Mouse (Mus musculus) left cerebral cortex, adult 11 months (tissue): Measurements from ENCODE around the gene Syn3.

Source experiments
- DNase-seq: peaks from one replicate; pipeline ENCODE4 v3.0.0; 2022; ENCODE audit warnings: low spot score

The Syn3 gene

GRCm38 (mm10) chr10:86203175-86203574 lies 295.5 kb downstream of the Syn3 start:
- DNase-seq: no peak

- no peak for DNase-seq
These were observed 296.9 kb downstream of the Syn3 start for GRCm38 (mm10) chr10:86201826-86202225.

GRCm38 (mm10) chr10:86201006-86201405 lies 297.7 kb downstream of the Syn3 start:
- no peak for DNase-seq

GRCm38 (mm10) chr10:86196414-86197025 lies 302.2 kb downstream of the Syn3 start:
- DNase-seq: no peak

GRCm38 (mm10) chr10:86194722-86195121 lies 304.0 kb downstream of the Syn3 start:
- DNase-seq: no peak

DNA sequence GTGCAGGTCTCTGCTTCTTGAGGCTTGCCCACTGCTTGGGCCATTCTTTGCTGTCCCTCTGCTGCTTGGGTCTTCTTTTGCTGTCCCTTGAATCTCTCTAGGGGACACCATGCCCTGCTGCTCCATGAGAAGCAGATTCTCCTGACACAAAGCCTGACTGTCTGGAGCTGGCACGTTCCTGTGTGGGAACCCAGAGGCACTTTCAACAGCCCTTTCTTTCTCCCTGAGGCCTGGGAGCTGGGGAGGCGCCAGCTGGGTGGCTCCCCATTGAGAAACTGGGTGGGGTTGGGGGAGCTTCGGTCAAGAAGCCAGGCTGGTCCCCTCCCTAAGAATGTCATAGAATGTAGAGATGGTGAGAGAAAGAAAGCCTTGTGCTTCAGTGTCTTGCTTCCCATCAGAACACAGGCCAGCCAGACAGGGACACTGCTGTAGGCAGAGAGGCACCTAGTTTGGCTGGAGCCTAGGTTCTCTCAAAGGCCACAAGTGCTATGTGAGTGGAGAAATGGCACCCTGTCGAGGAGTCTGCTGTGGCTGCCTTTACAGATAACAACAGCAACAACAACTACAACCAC lies 304.7 kb downstream of the Syn3 start:
- no peak for DNase-seq

DNA sequence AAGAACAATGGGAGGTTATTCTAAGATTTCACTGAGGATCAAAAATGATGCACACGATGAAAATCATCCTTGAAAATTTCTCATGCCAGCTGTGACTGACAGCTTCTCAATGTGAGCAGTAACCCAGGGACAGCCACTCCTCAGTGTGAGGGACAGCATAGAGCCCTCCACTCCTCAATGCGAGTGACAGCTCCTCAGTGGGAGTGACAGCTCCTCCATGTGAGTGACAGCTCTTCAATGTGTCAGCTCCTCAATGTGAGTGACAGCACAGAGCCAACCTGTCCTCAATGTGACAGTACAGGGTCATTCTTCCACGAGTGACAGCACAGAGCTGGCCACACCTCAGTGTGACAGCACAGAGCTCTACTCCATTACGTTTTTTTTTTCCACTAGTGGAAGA lies 310.1 kb downstream of the Syn3 start:
- no peak for DNase-seq

DNA sequence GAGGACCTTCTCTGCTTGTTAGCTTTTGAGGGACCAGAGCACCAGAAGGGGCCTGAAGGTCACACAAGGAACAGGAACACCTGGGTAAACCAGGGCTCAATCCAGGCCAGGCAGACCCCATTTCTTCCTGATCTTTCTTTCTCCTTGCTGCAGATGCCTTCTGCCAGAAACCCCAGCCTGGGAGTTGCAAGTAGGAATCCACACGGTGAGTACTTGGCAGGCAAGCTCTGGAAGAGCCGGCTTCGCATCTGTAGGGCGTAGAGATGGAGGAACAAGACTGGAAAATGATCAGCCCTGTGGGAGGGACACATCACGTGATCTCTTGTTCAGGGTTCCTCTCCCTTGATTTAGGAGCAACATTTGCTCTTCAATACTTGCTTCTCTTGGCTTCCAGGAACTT lies 310.8 kb downstream of the Syn3 start:
- no peak for DNase-seq

DNA sequence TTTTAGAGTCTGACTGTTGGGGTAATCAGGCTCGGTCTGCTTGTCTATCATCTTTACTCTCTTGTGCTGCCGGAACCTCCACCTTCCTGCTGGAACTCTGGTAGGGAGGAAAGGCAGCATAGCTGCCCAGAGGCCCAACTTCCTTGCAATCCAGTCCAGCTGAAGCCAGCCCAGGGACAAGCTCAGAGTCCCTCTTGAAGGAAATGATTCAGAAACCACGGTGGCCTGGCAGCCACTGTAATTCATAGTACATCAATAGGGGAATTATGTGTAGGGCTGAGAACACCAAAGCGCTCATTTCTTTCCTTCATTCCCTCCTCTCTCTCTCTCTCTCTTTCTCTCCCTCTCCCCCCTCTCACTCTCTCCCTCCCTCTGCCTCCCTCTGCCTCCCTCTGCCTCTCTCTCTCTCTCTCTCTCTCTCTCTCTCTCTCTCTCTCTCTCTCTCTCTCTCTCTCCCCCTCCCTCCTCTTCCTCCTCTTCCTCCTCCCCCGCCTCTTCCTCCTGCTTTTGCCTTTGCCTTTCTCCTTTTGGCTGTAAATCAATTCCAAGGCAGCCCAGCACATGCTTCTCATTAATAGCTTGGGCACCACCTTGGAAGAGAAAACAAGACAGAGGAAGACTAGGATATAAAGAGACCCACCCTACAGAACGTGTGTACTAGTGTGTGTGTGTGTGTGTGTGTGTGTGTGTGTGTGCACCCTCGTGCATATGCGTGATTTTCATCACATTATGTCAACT lies 315.4 kb downstream of the Syn3 start:
- no peak for DNase-seq

DNA sequence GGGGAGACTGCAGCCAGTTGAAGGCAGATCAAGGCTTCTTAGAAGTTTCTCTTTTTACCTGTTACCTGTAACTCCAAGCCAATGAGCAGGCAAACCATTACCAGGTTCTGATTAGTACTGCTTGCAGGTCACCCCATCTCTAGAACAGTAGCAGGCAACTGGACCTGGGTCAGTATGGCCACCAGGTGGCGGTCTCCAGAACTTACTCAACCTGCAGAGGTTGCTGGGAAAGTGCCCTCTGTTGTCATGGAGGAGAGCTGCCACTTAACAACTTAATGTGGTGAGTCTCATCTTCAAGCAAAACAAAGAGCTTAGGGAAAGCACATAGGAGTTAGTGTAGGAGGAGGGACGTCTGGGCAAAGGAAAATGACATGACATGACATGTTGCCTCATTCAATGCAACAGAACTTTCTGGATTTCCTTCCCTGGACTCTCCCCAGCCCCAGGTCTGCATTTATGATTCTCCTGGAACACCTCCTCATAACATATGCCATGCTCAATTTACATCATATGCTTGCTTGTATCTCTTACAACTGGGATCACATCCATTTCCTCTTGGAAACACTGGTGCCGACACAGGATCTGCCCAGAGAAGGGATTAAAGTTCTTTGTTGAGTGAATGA lies 316.4 kb downstream of the Syn3 start:
- DNase-seq: no peak

DNA sequence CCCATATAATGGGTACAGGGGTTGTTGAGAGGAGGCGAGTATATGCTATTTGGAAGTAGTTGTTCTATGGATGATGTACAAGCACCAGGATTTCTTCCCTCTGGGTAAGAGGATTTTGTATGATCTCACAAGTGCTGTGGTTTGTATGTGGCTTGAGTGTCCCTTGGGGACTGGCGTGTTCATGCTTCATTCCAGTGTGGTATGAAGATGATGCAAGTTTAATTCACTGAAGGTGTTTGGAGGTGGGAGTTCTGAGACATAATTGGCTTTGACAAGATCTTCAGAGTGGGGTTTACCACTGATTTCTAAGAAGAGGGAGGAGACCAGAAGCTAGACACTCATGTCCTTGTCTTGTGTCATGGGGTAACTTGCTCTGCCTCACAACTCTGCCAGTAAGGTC lies 322.3 kb downstream of the Syn3 start:
- no peak for DNase-seq

DNA sequence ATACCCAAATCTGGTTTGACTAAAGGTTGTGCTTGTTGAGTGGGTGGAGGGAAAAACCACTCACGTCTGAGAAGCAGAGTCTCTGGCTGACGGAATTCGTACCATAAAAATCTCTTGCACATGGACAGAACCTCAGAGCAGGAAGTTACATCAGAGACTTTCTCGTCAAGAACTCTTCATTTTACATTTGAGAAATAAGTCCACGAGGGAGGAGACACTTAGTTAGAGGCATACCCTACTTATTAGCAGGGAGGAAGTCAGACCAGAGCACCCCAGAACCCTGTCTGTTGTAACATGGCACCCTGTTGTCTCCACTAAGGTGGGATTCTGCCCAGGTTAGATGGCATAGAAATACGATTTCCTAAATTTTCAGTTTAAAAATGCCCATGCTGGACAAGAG lies 324.7 kb downstream of the Syn3 start:
- DNase-seq: no peak

- DNase-seq: no peak
These were observed 325.4 kb downstream of the Syn3 start for GRCm38 (mm10) chr10:86173284-86173683.

DNA sequence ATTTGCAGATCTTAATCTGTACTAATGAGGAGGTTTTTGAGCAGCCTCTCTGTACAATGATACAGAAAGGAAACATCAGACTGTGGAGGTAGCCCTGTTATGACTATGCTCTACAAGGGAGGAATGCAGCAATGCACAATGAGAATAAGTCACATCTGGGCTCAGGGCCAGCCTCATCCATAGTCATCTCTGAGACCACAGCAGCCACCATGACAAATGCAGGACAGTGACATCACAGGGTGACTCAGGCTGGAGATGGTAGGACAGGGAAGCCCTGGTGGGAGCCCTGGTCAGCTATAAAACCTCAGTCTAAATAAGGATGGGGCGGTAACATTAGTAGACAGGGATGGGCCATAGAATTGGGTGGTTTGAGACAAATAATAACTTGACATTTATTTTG lies 327.4 kb downstream of the Syn3 start:
- DNase-seq: no peak

DNA sequence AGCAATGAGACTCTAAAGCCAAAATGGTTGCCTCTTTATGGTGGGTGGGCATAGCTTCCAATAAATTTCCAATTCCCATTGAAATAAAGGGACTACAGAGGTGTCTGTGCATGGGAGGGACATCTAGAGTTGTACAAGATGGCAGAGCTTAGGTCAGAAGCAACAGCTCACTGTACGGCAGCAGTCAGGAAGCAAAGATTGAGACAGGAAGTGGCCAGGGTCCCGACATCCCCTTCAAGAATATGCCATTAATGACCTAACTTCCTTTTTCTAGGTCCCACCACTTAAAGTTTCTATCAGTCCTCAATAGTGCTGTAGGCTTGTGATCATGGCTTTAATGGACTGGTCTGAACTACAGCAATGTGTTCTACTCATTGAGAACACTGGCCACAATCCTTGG lies 330.6 kb downstream of the Syn3 start:
- no peak for DNase-seq

GRCm38 (mm10) chr10:86166854-86167268 lies 331.8 kb downstream of the Syn3 start:
- no peak for DNase-seq

- DNase-seq: no peak
These were observed 334.6 kb downstream of the Syn3 start for GRCm38 (mm10) chr10:86164098-86164497.

DNA sequence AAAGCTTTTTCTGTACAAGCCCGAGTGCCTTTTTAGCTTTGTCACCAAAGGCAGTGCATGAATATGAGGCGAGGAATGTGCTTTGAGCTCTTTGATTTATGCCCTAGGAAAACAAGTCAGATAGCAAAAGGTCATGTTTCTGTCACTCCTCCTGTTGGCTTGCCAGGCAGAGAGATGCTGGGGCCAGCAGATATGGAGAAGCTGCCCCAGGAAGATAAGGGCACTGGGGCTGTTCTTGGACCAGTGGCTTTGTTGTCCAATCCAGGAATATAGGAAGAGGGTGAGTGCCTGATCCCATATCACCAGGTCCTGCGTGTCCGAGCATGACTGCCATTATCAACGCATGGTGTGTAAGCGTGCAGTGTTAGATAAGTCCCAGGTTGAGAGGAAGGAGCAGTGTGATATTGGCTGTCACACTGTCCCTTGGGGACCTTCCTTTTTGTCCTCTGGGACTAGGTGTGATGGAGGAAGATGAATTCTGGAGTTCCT lies 336.9 kb downstream of the Syn3 start:
- no peak for DNase-seq

DNA sequence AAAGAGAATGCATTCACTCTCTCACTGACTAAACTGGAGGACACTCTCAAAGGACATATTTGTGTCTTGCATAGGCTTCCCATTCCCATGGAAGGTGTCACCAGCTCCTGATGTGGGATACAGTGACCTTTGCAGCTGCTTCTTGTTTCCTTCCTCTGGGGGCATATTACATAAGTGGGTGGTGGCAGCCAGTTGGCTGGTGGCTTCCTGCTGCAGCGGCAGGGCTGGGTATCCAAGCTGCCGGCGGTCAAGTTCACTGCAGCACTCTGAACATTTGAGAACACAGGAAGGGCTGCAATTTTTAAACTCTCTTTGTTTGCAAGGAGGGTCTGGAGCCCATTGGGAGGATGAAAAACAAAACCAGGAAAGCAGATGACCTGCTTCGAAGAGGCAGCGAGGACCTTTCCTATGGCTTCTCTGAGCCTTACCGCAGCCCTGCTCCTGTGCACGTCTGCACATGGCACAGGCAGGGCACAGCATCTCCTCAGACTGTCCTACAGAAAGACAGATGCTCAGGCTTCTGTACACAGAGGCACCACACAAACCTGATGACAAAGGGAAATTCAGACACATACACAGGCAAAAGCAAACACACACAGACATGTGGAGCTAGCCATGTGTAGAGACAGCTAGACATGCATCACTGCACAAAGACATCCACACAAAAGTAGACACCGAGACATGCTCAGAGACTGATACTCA lies 340.3 kb downstream of the Syn3 start:
- DNase-seq: no peak

- no peak for DNase-seq
These were observed 343.4 kb downstream of the Syn3 start for GRCm38 (mm10) chr10:86155344-86155743.

- no peak for DNase-seq
These were observed 345.5 kb downstream of the Syn3 start for GRCm38 (mm10) chr10:86153221-86153620.

DNA sequence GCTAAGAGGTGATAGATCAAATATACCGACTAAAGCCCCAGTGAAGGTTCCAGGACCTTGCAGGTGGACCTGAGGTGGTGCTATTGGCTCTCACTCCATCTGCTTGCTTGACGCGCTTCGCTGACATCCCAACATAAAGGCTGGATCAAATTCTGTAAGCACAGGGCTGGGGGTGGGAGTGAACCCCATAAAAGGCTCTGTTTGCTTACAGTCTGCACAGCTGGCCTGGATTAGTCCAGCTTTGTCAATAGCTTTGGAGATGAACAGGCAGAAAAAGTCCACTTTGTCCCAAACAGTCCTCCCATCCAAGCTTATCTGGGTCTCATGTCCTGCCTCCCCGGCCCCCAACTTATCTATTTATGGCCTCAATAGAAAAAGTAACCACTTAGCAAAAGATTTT lies 347.3 kb downstream of the Syn3 start:
- no peak for DNase-seq
